Mouse (Mus musculus) ZHBTc4 (cell line): ENCODE results near the gene Atp10a.

ENCODE experiments used
- DNase-seq: peaks from one replicate; pipeline ENCODE4 v3.0.0-alpha.2; 2011; ENCODE audit warnings: low read depth, low spot score

Atp10a gene

GRCm38 (mm10) chr7:58690069-58690923, 34.3 kb downstream of the Atp10a start:
- no peak for DNase-seq

- DNase-seq = no peak
Observed at GRCm38 (mm10) chr7:58690997-58691596, 35.1 kb downstream of the Atp10a start.

- DNase-seq = no peak
Observed at GRCm38 (mm10) chr7:58692704-58693103, 36.7 kb downstream of the Atp10a start.

- DNase-seq = no peak
Observed at GRCm38 (mm10) chr7:58693342-58693741, 37.4 kb downstream of the Atp10a start.

- no peak for DNase-seq
Observed at GRCm38 (mm10) chr7:58695661-58696060, 39.7 kb downstream of the Atp10a start.

- DNase-seq = no peak
Observed at GRCm38 (mm10) chr7:58697092-58697491, 41.1 kb downstream of the Atp10a start.

GRCm38 (mm10) chr7:58698738-58699442, 42.9 kb downstream of the Atp10a start:
- no peak for DNase-seq

- no peak for DNase-seq
Observed at GRCm38 (mm10) chr7:58701311-58701710, 45.3 kb downstream of the Atp10a start.

GRCm38 (mm10) chr7:58705158-58705557, 49.2 kb downstream of the Atp10a start:
- no peak for DNase-seq

GRCm38 (mm10) chr7:58709306-58709705, 53.3 kb downstream of the Atp10a start:
- no peak for DNase-seq

- no peak for DNase-seq
Observed at GRCm38 (mm10) chr7:58710312-58710711, 54.3 kb downstream of the Atp10a start.

GRCm38 (mm10) chr7:58711811-58712210, 55.8 kb downstream of the Atp10a start:
- no peak for DNase-seq

- no peak for DNase-seq
Observed at GRCm38 (mm10) chr7:58715576-58716144, 59.7 kb downstream of the Atp10a start.

- DNase-seq = no peak
Observed at GRCm38 (mm10) chr7:58716626-58717025, 60.7 kb downstream of the Atp10a start.

GRCm38 (mm10) chr7:58718556-58718955, 62.6 kb downstream of the Atp10a start:
- no peak for DNase-seq

GRCm38 (mm10) chr7:58719218-58719938, 63.4 kb downstream of the Atp10a start:
- no peak for DNase-seq

- no peak for DNase-seq
Observed at GRCm38 (mm10) chr7:58722250-58722649, 66.3 kb downstream of the Atp10a start.

GRCm38 (mm10) chr7:58730201-58730600, 74.2 kb downstream of the Atp10a start:
- no peak for DNase-seq

- DNase-seq = no peak
Observed at GRCm38 (mm10) chr7:58730831-58731230, 74.9 kb downstream of the Atp10a start.

GRCm38 (mm10) chr7:58732406-58732805, 76.4 kb downstream of the Atp10a start:
- DNase-seq = no peak

GRCm38 (mm10) chr7:58733490-58733901, 77.5 kb downstream of the Atp10a start:
- no peak for DNase-seq
